Mouse (Mus musculus): ENCODE results near the gene Itga5. TPM values are rescaled to one million over a fixed set of nuclear protein-coding genes. Genes with fewer than 3 reads are reported as not detected.

The Itga5 gene
- polyA plus RNA-seq (2012; fragmentation: generic; extraction: Trizol), result 10 to 100 TPM; 53.6 to 91.1 TPM

GRCm38 (mm10) chr15:103366376-103367149, at the start of gene Itga5:
Itga5 (minus strand) TSS chr15:103366763.

GRCm38 (mm10) chr15:103339961-103340337, 26.6 kb downstream of the Itga5 start, which contains the start of gene Zfp385a:
Zfp385a (minus strand) TSS chr15:103340093.

GRCm38 (mm10) chr15:103310365-103310910, 56.1 kb downstream of the Itga5 start, which contains the start of gene Gpr84:
Gpr84 (minus strand) TSS chr15:103310612.

Other genes with a start within 250 kb of the Itga5 start
- gene Smug1, start 199.7 kb downstream of the Itga5 start, polyA plus RNA-seq (2012; fragmentation: generic; extraction: Trizol), result 10 to 100 TPM in 1 of 2 experiments, 1 to 10 TPM in 1; 3.4 to 10.2 TPM
- 10 to 100 TPM in 1 of 2 experiments, 1 to 10 TPM in 1; 4.2 to 26.2 TPM for gene Cbx5, start 126.9 kb downstream of the Itga5 start, polyA plus RNA-seq (2012; fragmentation: generic; extraction: Trizol)
- gene Hnrnpa1, start 126.3 kb downstream of the Itga5 start, polyA plus RNA-seq (2012; fragmentation: generic; extraction: Trizol), result 100 to 1,000 TPM; 119 to 565 TPM
- gene Nfe2, start 108.4 kb downstream of the Itga5 start, polyA plus RNA-seq (2012; fragmentation: generic; extraction: Trizol), result under 1 TPM; 0.07 to 0.57 TPM
- 100 to 1,000 TPM; 228 to 304 TPM for gene Copz1, start 94.0 kb downstream of the Itga5 start, polyA plus RNA-seq (2012; fragmentation: generic; extraction: Trizol)
- under 1 TPM; 0.09 to 0.45 TPM for gene Gpr84, start 56.2 kb downstream of the Itga5 start, polyA plus RNA-seq (2012; fragmentation: generic; extraction: Trizol)
- 100 to 1,000 TPM in 1 of 2 experiments, 10 to 100 TPM in 1; 76.8 to 115 TPM for gene Zfp385a, start 26.7 kb downstream of the Itga5 start, polyA plus RNA-seq (2012; fragmentation: generic; extraction: Trizol)
- under 1 TPM in 1 of 2 experiments, not detected in 1; 0.16 TPM for gene Gtsf1, start 63.7 kb upstream of the Itga5 start, polyA plus RNA-seq (2012; fragmentation: generic; extraction: Trizol)
- not detected for gene Gtsf2, start 81.7 kb upstream of the Itga5 start, polyA plus RNA-seq (2012; fragmentation: generic; extraction: Trizol)
- under 1 TPM; 0.02 to 0.11 TPM for gene Nckap1l, start 87.0 kb upstream of the Itga5 start, polyA plus RNA-seq (2012; fragmentation: generic; extraction: Trizol)
- gene Pde1b, start 136.3 kb upstream of the Itga5 start, polyA plus RNA-seq (2012; fragmentation: generic; extraction: Trizol), result 1 to 10 TPM in 1 of 2 experiments, under 1 TPM in 1; 0.55 to 1.1 TPM
- not detected for gene Ppp1r1a, start 171.2 kb upstream of the Itga5 start, polyA plus RNA-seq (2012; fragmentation: generic; extraction: Trizol)
- not detected for gene Glycam1, start 198.3 kb upstream of the Itga5 start, polyA plus RNA-seq (2012; fragmentation: generic; extraction: Trizol)